Mouse (Mus musculus): Measurements from ENCODE around the gene Oit3. TPM values are rescaled to one million over a fixed set of nuclear protein-coding genes. Genes with fewer than 3 reads are reported as not detected.
A peak's percentile ranks its signal among the peaks of the same experiment; 100 is the strongest.

Oit3 gene
- 0.09 and 0.47 TPM in 2 replicates for polyA plus RNA-seq (2015; fragmentation: Nextera tagmentation; extraction: Ambion mirVana)

GRCm38 (mm10) chr10:59441735-59442134 is at the start of gene Oit3:
TSS of gene Oit3 (minus strand) at chr10:59441778.
- H3K27me3 ChIP-seq (replicated peaks), result no peaks in the 10 kb centered on the region
- 0 out of 2 replicates have a peak, but pooled peaks cover 7% of the 10 kb centered on the region for H3K4me1 ChIP-seq
- WGBS, result 86% methylated on average over 11 of the region's 11 CpGs
- H3K27ac ChIP-seq (replicated peaks), result no peak within 1 kb of the TSS
- no peak for ATAC-seq (ENCODE audit: low FRiP score)
- no peak within 1 kb of the TSS for H3K4me3 ChIP-seq (replicated peaks)
- H3K36me3 ChIP-seq, result no peaks in the 10 kb centered on the region
- no peaks in the 10 kb centered on the region for H3K9me3 ChIP-seq (replicated peaks)
- no peak within 1 kb of the TSS for H3K4me2 ChIP-seq
- no peak within 1 kb of the TSS for H3K9ac ChIP-seq (replicated peaks)

- Histone ChIP-seq H3K4me2 (no peak overlapping the region), H3K9me3 (replicated peaks) (no peaks in the 10 kb centered on the region), H3K9ac (replicated peaks) (no peak overlapping the region), H3K27ac (replicated peaks) (no peak overlapping the region), H3K27me3 (replicated peaks) (no peaks in the 10 kb centered on the region), H3K4me1 (no peaks in the 10 kb centered on the region), H3K36me3 (no peaks in the 10 kb centered on the region), H3K4me3 (replicated peaks) (no peak overlapping the region)
- 77% methylated on average over 8 of the region's 8 CpGs for WGBS
- no peak for ATAC-seq (ENCODE audit: low FRiP score)
Measured at GRCm38 (mm10) chr10:59490920-59491319, 49.3 kb upstream of the Oit3 start.

GRCm38 (mm10) chr10:59489411-59489810 is 47.8 kb upstream of the Oit3 start:
- no peaks in the 10 kb centered on the region for H3K36me3 ChIP-seq
- H3K9ac ChIP-seq (replicated peaks), result no peak overlapping the region
- 93% methylated on average over 1 of the region's 1 CpGs for WGBS
- ATAC-seq (ENCODE audit: low FRiP score), result no peak
- no peaks in the 10 kb centered on the region for H3K27me3 ChIP-seq (replicated peaks)
- H3K9me3 ChIP-seq (replicated peaks), result no peaks in the 10 kb centered on the region
- H3K4me3 ChIP-seq (replicated peaks), result no peak overlapping the region
- H3K4me2 ChIP-seq, result no peak overlapping the region
- no peak overlapping the region for H3K27ac ChIP-seq (replicated peaks)
- H3K4me1 ChIP-seq, result peaks cover 3% of the 10 kb centered on the region; the same call in 1 of the 2 replicates

GRCm38 (mm10) chr10:59487351-59487750 is 45.8 kb upstream of the Oit3 start:
- no peak overlapping the region for H3K27ac ChIP-seq (replicated peaks)

GRCm38 (mm10) chr10:59484318-59484717 is 42.7 kb upstream of the Oit3 start:
- no peaks in the 10 kb centered on the region for H3K27me3 ChIP-seq (replicated peaks)
- no peak for ATAC-seq (ENCODE audit: low FRiP score)
- H3K27ac ChIP-seq (replicated peaks), result no peak overlapping the region
- H3K4me2 ChIP-seq, result no peak overlapping the region
- H3K4me3 ChIP-seq (replicated peaks), result no peak overlapping the region
- no peaks in the 10 kb centered on the region for H3K36me3 ChIP-seq
- H3K9ac ChIP-seq (replicated peaks), result no peak overlapping the region
- H3K4me1 ChIP-seq, result peaks cover 6% of the 10 kb centered on the region; the same call in 1 of the 2 replicates
- WGBS, result 73% methylated on average over 6 of the region's 6 CpGs
- H3K9me3 ChIP-seq (replicated peaks), result no peaks in the 10 kb centered on the region

More at GRCm38 (mm10) chr10:59487351-59487750, 45.8 kb upstream of the Oit3 start:
- H3K4me2 ChIP-seq, result no peak overlapping the region
- H3K9ac ChIP-seq (replicated peaks), result no peak overlapping the region
- H3K27me3 ChIP-seq (replicated peaks), result no peaks in the 10 kb centered on the region
- no peaks in the 10 kb centered on the region for H3K9me3 ChIP-seq (replicated peaks)
- H3K4me3 ChIP-seq (replicated peaks), result no peak overlapping the region
- H3K36me3 ChIP-seq, result no peaks in the 10 kb centered on the region
- WGBS, result 89% methylated on average over 2 of the region's 2 CpGs
- no peak for ATAC-seq (ENCODE audit: low FRiP score)
- peaks cover 6% of the 10 kb centered on the region; the same call in 1 of the 2 replicates for H3K4me1 ChIP-seq

- ATAC-seq (ENCODE audit: low FRiP score), result no peak
- H3K27me3 ChIP-seq (replicated peaks), result no peaks in the 10 kb centered on the region
- no peak overlapping the region for H3K4me3 ChIP-seq (replicated peaks)
- H3K9me3 ChIP-seq (replicated peaks), result no peaks in the 10 kb centered on the region
- no peak overlapping the region for H3K9ac ChIP-seq (replicated peaks)
- no peak overlapping the region for H3K27ac ChIP-seq (replicated peaks)
- H3K4me1 ChIP-seq, result peaks cover 6% of the 10 kb centered on the region; the same call in 1 of the 2 replicates
- 88% methylated on average over 5 of the region's 5 CpGs for WGBS
- no peak overlapping the region for H3K4me2 ChIP-seq
- no peaks in the 10 kb centered on the region for H3K36me3 ChIP-seq
Measured at GRCm38 (mm10) chr10:59481381-59481780, 39.8 kb upstream of the Oit3 start.

- H3K36me3 ChIP-seq, result no peaks in the 10 kb centered on the region
- ATAC-seq (ENCODE audit: low FRiP score), result no peak
- H3K27ac ChIP-seq (replicated peaks), result 0 out of 2 replicates have a peak overlapping the region, but pooled peaks have one; percentile 20
- no peaks in the 10 kb centered on the region for H3K9me3 ChIP-seq (replicated peaks)
- H3K4me1 ChIP-seq, result peaks cover 8% of the 10 kb centered on the region; the same call in 1 of the 2 replicates
- WGBS, result 74% methylated on average over 5 of the region's 5 CpGs
- H3K4me2 ChIP-seq, result no peak overlapping the region
- no peaks in the 10 kb centered on the region for H3K27me3 ChIP-seq (replicated peaks)
- no peak overlapping the region for H3K9ac ChIP-seq (replicated peaks)
- H3K4me3 ChIP-seq (replicated peaks), result no peak overlapping the region
Measured at GRCm38 (mm10) chr10:59470451-59470850, 28.9 kb upstream of the Oit3 start.

- Histone ChIP-seq H3K4me1 (peaks cover 8% of the 10 kb centered on the region; the same call in 1 of the 2 replicates), H3K9me3 (replicated peaks) (no peaks in the 10 kb centered on the region), H3K36me3 (no peaks in the 10 kb centered on the region), H3K9ac (replicated peaks) (no peak overlapping the region), H3K27ac (replicated peaks) (no peak overlapping the region), H3K4me3 (replicated peaks) (no peak overlapping the region), H3K4me2 (no peak overlapping the region), H3K27me3 (replicated peaks) (no peaks in the 10 kb centered on the region)
- 85% methylated on average over 12 of the region's 12 CpGs for WGBS
- no peak for ATAC-seq (ENCODE audit: low FRiP score)
Measured at GRCm38 (mm10) chr10:59467297-59467696, 25.7 kb upstream of the Oit3 start.

GRCm38 (mm10) chr10:59466626-59467025 is 25.0 kb upstream of the Oit3 start:
- Histone ChIP-seq H3K27me3 (replicated peaks) (no peaks in the 10 kb centered on the region), H3K4me2 (no peak overlapping the region), H3K36me3 (no peaks in the 10 kb centered on the region), H3K9me3 (replicated peaks) (no peaks in the 10 kb centered on the region), H3K27ac (replicated peaks) (no peak overlapping the region), H3K4me3 (replicated peaks) (no peak overlapping the region), H3K4me1 (peaks cover 4% of the 10 kb centered on the region; the same call in 1 of the 2 replicates), H3K9ac (replicated peaks) (no peak overlapping the region)
- no peak for ATAC-seq (ENCODE audit: low FRiP score)
- WGBS, result 80% methylated on average over 4 of the region's 4 CpGs

- WGBS, result 88% methylated on average over 3 of the region's 3 CpGs
- Histone ChIP-seq H3K27me3 (replicated peaks) (no peaks in the 10 kb centered on the region), H3K27ac (replicated peaks) (no peak overlapping the region), H3K9me3 (replicated peaks) (no peaks in the 10 kb centered on the region), H3K9ac (replicated peaks) (no peak overlapping the region), H3K4me2 (no peak overlapping the region), H3K36me3 (no peaks in the 10 kb centered on the region), H3K4me1 (peaks cover 2% of the 10 kb centered on the region; the same call in 1 of the 2 replicates), H3K4me3 (replicated peaks) (no peak overlapping the region)
- ATAC-seq (ENCODE audit: low FRiP score), result no peak
Measured at GRCm38 (mm10) chr10:59465546-59465945, 24.0 kb upstream of the Oit3 start.

- Histone ChIP-seq H3K9me3 (replicated peaks) (no peaks in the 10 kb centered on the region), H3K9ac (replicated peaks) (no peak overlapping the region), H3K27ac (replicated peaks) (no peak overlapping the region; the same call in 1 of the 2 replicates), H3K4me2 (no peak overlapping the region), H3K4me3 (replicated peaks) (no peak overlapping the region), H3K36me3 (no peaks in the 10 kb centered on the region), H3K4me1 (no peaks in the 10 kb centered on the region), H3K27me3 (replicated peaks) (no peaks in the 10 kb centered on the region)
- 75% methylated on average over 6 of the region's 6 CpGs for WGBS
- no peak for ATAC-seq (ENCODE audit: low FRiP score)
Measured at GRCm38 (mm10) chr10:59462307-59462706, 20.7 kb upstream of the Oit3 start.

GRCm38 (mm10) chr10:59459767-59460166 is 18.2 kb upstream of the Oit3 start:
- Histone ChIP-seq H3K4me1 (no peaks in the 10 kb centered on the region), H3K4me3 (replicated peaks) (no peak overlapping the region), H3K27ac (replicated peaks) (0 out of 2 replicates have a peak overlapping the region, but pooled peaks have one; percentile 25), H3K36me3 (no peaks in the 10 kb centered on the region), H3K4me2 (no peak overlapping the region), H3K27me3 (replicated peaks) (no peaks in the 10 kb centered on the region), H3K9ac (replicated peaks) (no peak overlapping the region), H3K9me3 (replicated peaks) (no peaks in the 10 kb centered on the region)
- 72% methylated on average over 12 of the region's 12 CpGs for WGBS
- ATAC-seq (ENCODE audit: low FRiP score), result no peak

All from neural tube, embryonic 15.5 days (tissue).